Mouse (Mus musculus): Measurements from ENCODE around the gene Numbl.

The Numbl gene

GRCm38 (mm10) chr7:27323001-27323400, 64.8 kb downstream of the Numbl start:
- DNase-seq (ENCODE audit: low read depth in 2 of 2, low spot score in 2 of 2), result no peak

- no peak for DNase-seq (ENCODE audit: low read depth in 2 of 2, low spot score in 2 of 2)
Measured at GRCm38 (mm10) chr7:27324161-27324560, 65.9 kb downstream of the Numbl start.

DNA sequence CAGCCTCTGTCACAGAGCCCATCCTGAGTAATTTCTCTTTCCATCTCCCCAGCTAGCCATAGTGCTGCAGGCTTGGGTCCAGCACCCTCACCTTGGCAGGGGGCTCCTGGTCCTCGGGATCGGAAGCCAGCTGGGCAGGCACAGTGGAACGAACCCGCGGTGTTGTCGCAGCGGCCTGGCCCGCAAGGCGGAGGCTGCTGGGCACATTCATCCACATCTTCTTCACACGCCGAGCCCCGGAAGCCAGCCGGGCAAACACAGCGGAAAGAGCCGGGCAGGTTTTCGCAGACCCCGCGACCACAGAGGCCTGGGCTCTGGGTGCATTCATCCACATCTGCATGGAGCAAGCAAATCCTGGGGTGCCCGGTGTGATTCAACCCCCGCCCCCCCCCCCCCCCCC, 66.7 kb downstream of the Numbl start:
- DNase-seq (ENCODE audit: low read depth in 2 of 2, low spot score in 2 of 2), result no peak

- DNase-seq (ENCODE audit: low read depth in 2 of 2, low spot score in 2 of 2), result no peak
Measured at GRCm38 (mm10) chr7:27325697-27326096, 67.5 kb downstream of the Numbl start.

DNA sequence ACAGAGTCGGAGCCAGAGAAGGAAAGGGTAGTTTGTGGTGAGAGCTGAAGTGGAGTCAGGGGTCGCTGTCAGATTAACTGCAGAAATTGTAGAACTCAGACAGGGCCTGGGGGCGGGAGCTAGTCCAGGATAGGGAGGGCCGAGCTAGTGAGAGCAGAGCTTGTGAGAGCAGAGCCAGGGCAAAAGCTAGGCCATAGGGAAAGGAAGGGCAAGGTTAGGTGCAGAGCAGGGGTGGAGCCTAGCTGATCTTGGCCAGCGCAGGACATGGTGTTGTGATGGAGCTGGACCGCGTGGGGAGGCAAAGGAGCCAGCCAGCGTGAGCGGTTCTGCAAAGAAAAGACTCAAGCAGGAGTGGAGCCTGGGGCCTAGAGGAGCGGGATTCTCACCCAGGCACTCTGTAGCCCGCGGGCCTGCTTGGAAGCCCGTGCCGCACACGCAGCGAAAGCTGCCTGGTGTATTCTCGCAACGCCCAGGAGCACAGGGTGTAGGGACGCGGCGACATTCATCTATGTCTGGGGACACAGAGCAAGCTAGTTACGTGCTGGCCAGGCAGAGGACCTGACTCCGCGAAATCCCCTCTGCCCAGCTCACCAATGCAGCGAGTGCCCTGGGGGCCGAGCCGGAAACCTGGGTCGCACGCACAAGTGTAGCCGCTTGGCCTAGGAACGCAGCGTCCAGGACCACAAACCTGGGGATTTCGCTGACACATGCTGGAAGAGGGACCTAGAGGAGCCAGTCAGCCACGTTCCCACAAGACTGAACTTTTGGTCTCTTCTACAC, 68.1 kb downstream of the Numbl start:
- DNase-seq (ENCODE audit: low read depth in 2 of 2, low spot score in 2 of 2), result no peak

DNA sequence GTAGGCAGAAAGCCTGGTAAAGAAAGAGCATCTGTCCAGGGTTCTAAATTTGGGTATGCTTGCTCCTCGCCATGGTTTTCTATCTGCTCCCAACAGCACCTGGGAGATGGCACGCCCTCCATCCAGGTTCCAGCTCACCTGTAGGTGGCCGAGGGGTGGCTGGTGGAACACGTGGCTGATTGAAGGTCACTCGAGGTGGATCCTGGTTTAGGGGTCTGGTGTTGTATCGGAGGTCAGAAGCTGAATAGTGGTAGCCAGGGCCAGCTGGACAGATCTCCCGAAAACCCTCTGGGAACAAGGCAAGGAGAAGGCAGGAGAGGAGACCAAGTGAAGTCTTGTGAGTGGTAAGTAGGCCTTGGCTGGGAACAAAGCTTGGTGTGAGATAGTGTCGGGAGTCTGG, 69.3 kb downstream of the Numbl start:
- DNase-seq (ENCODE audit: low read depth in 2 of 2, low spot score in 2 of 2), result no peak

DNA sequence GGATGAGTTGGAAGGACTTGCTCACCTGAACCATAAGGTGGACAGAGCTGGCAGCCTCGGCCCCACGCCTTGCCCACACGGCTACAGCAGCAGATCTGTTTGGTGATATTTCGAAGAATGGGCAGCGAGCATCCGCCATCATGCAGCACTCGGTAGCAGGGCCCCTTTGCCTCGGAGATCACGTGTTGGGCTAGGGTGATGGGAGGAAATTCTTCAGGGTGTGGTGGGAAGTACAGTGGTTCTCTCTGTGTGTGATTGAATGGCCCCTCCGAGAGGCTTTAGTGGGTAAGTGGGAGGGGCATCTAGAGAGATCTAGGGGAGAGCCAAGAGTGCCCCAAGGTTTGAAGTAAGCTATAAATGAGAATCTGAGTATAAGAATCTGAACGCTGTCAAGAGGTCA, 69.9 kb downstream of the Numbl start:
- DNase-seq (ENCODE audit: low read depth in 2 of 2, low spot score in 2 of 2), result no peak

- DNase-seq (ENCODE audit: low read depth in 2 of 2, low spot score in 2 of 2), result no peak
Measured at GRCm38 (mm10) chr7:27328648-27329047, 70.4 kb downstream of the Numbl start.

DNA sequence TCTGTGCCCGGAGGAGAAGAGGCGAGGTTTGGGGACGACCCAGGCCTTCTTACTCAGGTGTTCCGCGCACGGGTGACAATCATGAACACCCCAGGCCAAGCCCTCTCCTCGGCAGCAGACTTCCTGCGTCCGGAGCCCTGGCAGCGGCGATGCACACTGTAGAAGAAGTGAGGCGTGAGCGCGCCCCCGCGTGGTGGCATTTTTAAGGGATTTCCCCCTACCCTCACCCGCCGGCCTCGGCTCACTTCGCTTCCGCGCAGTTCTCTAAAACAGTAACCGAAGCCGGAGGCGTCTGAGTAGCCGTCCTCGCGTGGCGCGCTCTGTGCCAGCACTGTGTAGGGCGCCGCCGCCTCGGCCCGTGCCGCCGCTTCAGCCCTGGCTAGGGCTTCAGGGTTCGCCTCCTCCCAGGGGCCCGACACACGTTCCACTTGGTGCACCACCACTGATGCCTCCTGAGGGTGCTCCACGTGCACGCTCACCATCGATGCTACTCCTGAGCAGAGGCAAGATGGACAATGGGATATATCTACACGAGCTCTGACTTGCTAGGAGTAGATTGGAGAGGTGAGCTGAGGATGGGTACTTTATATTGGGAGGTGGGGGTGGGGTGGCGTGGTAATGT, 71.2 kb downstream of the Numbl start:
- DNase-seq (ENCODE audit: low read depth in 2 of 2, low spot score in 2 of 2), result peak; percentile 73 to 85

DNA sequence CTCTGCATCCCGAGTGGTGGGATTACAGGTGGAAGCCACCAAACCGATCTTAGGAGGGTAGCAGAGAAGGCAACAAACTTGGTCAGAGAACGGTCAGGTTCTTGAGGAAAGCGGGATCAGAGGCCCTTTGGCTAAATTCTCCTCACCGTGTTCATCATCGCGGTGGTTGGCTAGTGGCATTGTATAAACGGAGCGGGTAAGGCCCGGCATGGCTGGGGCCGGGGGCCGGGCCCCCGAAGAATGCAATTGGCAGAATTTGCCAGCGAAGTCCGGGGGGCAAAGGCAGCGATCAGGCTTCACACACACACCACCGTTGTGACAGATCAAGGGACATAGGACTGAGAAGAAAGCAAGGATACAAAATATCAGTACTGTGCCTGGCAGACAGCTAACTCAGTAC, 71.7 kb downstream of the Numbl start:
- DNase-seq (ENCODE audit: low read depth in 2 of 2, low spot score in 2 of 2), result no peak

DNA sequence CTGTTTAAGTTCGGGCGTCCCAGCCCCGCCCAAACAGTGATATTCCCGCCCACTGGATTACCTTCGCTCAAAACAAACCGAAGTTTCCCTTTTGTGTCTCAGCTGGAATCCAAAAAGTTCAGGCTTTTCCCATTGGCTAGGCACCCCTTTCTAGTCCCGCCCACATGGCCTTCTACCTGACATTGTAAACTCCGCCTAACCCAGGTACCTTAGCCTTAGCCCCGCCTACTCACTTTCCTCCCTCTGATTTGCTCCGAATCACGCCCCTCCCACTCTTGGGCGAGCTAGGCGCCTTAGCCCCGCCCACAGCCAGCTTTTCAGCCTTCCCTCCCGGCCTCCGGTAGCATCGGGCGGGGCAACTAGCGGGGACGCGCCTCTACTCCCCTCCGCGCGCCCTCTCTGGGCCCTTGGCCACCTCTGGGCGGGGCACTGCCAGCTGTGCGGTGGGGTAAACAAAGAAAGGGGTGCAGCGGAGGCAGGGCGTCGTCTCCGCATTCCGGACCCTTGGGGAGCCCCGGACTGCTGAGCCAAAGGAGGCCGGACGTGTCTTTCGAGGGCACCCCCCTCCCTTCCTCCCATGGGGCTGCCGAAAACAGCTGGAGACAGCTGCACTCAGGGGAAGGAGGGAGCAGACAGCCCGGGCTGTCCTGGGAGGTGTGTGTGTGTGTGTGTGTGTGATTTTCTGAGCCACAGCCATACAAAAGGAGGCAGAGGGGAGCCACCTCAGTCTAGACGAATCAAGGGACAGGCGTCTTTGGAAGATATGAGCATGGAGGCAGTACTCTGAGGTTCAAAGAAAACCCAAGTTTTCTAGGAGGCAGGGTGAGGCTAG, 72.7 kb downstream of the Numbl start:
- DNase-seq (ENCODE audit: low read depth in 2 of 2, low spot score in 2 of 2), result peak; percentile 51 to 62

DNA sequence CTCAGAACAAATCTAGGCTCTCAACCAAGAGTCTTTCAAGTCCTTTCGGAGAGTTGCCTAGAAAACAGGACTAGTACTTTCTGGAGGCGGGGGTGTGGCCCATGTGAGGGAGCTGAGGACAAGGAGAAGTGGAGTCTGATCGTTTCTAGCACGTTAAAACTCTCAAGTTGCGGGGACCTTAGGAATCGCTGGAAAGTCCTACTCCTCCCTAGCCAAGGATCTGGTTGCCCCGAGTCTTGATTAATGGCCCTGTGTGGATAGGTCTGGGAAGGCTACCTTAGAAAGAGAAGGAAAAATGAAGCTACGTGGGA, 73.3 kb downstream of the Numbl start:
- DNase-seq (ENCODE audit: low read depth in 2 of 2, low spot score in 2 of 2), result no peak
